Mouse (Mus musculus) embryonic facial prominence, embryonic 15.5 days (tissue): Measurements from ENCODE around the gene Lad1. TPM values are rescaled to one million over a fixed set of nuclear protein-coding genes. Genes with fewer than 3 reads are reported as not detected.

ENCODE experiments used
- ATAC-seq: fragments of 200-750 bp; cut with Nextera tagmentation; 2 replicates; pipeline ENCODE4 v1.8.0; 2017; ENCODE audit warnings: low read depth, moderate TSS enrichment; ENCODE audit not compliant: insufficient number of reproducible peaks, low FRiP score, low TSS enrichment
- H3K27ac ChIP-seq: fragments of 300-500 bp; sonication (generic); replicated peaks from 2 replicates; pipeline ENCODE4 v1.5.1; 2015; ENCODE audit warnings: mild to moderate bottlenecking, inconsistent platforms
- H3K27me3 ChIP-seq: fragments of 300-500 bp; sonication (generic); 2 replicates; pipeline ENCODE4 v1.6.1; 2015; ENCODE audit warnings: inconsistent platforms
- H3K36me3 ChIP-seq: fragments of 300-500 bp; sonication (generic); 2 replicates; pipeline ENCODE4 v1.6.1; 2015; ENCODE audit warnings: mild to moderate bottlenecking, inconsistent platforms
- H3K4me1 ChIP-seq: fragments of 300-500 bp; sonication (generic); 2 replicates; pipeline ENCODE4 v1.6.1; 2015; ENCODE audit warnings: inconsistent platforms
- H3K4me2 ChIP-seq: fragments of 300-500 bp; sonication (generic); replicated peaks from 2 replicates; pipeline ENCODE4 v1.6.1; 2015; ENCODE audit warnings: mild to moderate bottlenecking, inconsistent platforms
- H3K4me3 ChIP-seq: fragments of 300-500 bp; sonication (generic); replicated peaks from 2 replicates; pipeline ENCODE4 v1.5.1; 2015; ENCODE audit warnings: mild to moderate bottlenecking, inconsistent platforms
- H3K9ac ChIP-seq: fragments of 300-500 bp; sonication (generic); 2 replicates; pipeline ENCODE4 v1.6.1; 2015; ENCODE audit warnings: inconsistent platforms
- H3K9me3 ChIP-seq: fragments of 300-500 bp; sonication (generic); replicated peaks from 2 replicates; pipeline ENCODE4 v1.6.1; 2016; ENCODE audit warnings: inconsistent platforms
- WGBS: fragments of 180-500 bp; shearing (Covaris S2); methylation state at CpG from one replicate; pipeline ENCODE4 v1.1.7; 2015; 5-methylcytosine and 5-hydroxymethylcytosine counted together
- polyA plus RNA-seq: library from polyadenylated mRNA; unstranded; fragments of >200 nt; fragmentation: Nextera tagmentation; extraction: Ambion mirVana; gene quantifications from 2 replicates; pipeline ENCODE4 v1.2.1, GENCODE M21; 2015

The Lad1 gene
- polyA plus RNA-seq, 1 experiment from 2014 or later, result 58.0 TPM

DNA sequence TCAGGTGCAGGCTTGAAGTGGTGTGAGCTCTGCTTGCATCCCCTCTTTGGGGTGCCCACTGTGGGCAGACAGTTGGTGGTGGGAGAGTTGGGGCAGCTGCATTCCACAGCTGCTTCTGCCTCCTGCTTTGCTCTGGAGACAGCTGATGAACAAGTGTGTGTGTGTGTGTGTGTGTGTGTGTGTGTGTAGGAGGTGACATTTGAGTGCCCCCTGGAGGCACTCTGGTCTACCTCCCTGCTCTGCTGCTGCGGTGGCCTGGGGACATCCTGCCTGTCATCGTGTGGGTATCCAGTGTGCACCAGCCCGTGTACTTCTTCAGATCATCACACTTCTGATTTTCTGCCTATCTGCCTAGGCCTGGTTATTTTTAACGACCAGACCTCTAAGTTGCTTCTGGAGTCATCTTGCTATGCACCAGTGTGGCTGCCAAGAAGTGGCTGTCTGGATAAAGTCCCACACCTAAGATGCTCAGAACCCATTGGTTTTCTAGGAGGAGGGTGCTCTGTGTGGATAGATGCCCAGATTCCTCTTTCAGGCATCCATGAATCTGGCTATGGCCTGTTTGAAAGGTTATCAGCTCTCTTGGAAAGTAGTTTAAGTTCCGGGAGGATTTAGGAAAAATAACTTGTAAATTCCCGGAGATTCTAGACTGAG lies 15.9 kb downstream of the Lad1 start:
- ATAC-seq, result no peak
- no peaks in the 10 kb centered on the region for H3K9me3 ChIP-seq
- H3K4me2 ChIP-seq, result no peak overlapping the region
- H3K27ac ChIP-seq, result no peak overlapping the region
- no peak overlapping the region for H3K9ac ChIP-seq
- H3K4me1 ChIP-seq, result 0 out of 2 replicates have a peak, but pooled peaks cover 4% of the 10 kb centered on the region
- no peaks in the 10 kb centered on the region; the same call in 1 of the 2 replicates for H3K36me3 ChIP-seq
- H3K4me3 ChIP-seq, result no peak overlapping the region
- no peaks in the 10 kb centered on the region for H3K27me3 ChIP-seq
- 52% methylated on average over 6 of the region's 6 CpGs for WGBS

- H3K27ac ChIP-seq, result no peak overlapping the region
- no peak for ATAC-seq
- 0 out of 2 replicates have a peak, but pooled peaks cover 4% of the 10 kb centered on the region for H3K4me1 ChIP-seq
These were observed 16.6 kb downstream of the Lad1 start for GRCm38 (mm10) chr1:135834983-135835382.

GRCm38 (mm10) chr1:135835716-135836483 lies 17.5 kb downstream of the Lad1 start, which contains the start of gene Tnnt2:
Tnnt2 (plus strand) TSS chr1:135836354.
- Histone ChIP-seq H3K27ac (peak within 1 kb of the TSS; percentile 17; the same call in 1 of the 2 replicates), H3K36me3 (no peaks in the 10 kb centered on the region), H3K4me1 (0 out of 2 replicates have a peak, but pooled peaks cover 4% of the 10 kb centered on the region), H3K4me2 (no peak within 1 kb of the TSS), H3K9me3 (no peaks in the 10 kb centered on the region), H3K4me3 (no peak within 1 kb of the TSS; the same call in 1 of the 2 replicates), H3K27me3 (no peaks in the 10 kb centered on the region), H3K9ac (no peak within 1 kb of the TSS)
- 35% methylated on average over 9 of the region's 9 CpGs for WGBS
- peak; percentile 16; the same call in 1 of the 2 replicates for ATAC-seq

More at GRCm38 (mm10) chr1:135834983-135835382, 16.6 kb downstream of the Lad1 start:
- no peak overlapping the region for H3K9ac ChIP-seq
- H3K4me3 ChIP-seq, result no peak overlapping the region
- no peaks in the 10 kb centered on the region for H3K9me3 ChIP-seq
- WGBS, result 57% methylated on average over 8 of the region's 8 CpGs
- no peak overlapping the region for H3K4me2 ChIP-seq
- H3K36me3 ChIP-seq, result no peaks in the 10 kb centered on the region
- H3K27me3 ChIP-seq, result no peaks in the 10 kb centered on the region

- H3K9ac ChIP-seq, result no peak overlapping the region
- H3K36me3 ChIP-seq, result no peaks in the 10 kb centered on the region
- H3K4me1 ChIP-seq, result 0 out of 2 replicates have a peak, but pooled peaks cover 4% of the 10 kb centered on the region
- no peak overlapping the region for H3K4me3 ChIP-seq
- H3K9me3 ChIP-seq, result no peaks in the 10 kb centered on the region
- H3K27ac ChIP-seq, result no peak overlapping the region
- H3K4me2 ChIP-seq, result no peak overlapping the region; the same call in 1 of the 2 replicates
- 49% methylated on average over 4 of the region's 4 CpGs for WGBS
- H3K27me3 ChIP-seq, result no peaks in the 10 kb centered on the region
- no peak for ATAC-seq
These were observed 20.2 kb downstream of the Lad1 start for GRCm38 (mm10) chr1:135838626-135839025.

DNA sequence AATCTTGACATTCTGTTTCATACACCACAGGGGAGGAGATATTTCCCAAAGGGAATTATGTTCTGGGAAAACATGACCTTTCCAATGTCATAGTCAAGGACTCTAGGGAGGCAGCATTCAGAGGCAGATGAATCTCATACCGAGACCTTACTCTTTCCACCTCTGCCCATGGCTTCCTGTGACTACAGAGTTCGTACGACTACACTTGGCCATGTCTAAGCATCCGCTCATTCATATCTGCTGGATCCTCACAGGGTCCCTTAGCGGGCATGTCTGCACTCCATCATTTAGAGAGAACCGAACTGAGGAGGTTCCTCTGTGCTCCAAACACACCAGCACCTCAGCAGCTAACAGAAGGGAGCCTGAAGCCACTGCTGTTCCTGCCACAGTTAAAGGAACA lies 20.7 kb downstream of the Lad1 start:
- WGBS, result 88% methylated on average over 6 of the region's 6 CpGs
- H3K27ac ChIP-seq, result no peak overlapping the region
- H3K9me3 ChIP-seq, result no peaks in the 10 kb centered on the region
- no peak for ATAC-seq
- no peaks in the 10 kb centered on the region for H3K36me3 ChIP-seq
- no peak overlapping the region for H3K9ac ChIP-seq
- H3K27me3 ChIP-seq, result no peaks in the 10 kb centered on the region
- H3K4me1 ChIP-seq, result 0 out of 2 replicates have a peak, but pooled peaks cover 2% of the 10 kb centered on the region
- no peak overlapping the region for H3K4me2 ChIP-seq
- no peak overlapping the region for H3K4me3 ChIP-seq

GRCm38 (mm10) chr1:135840675-135841395 lies 22.4 kb downstream of the Lad1 start:
- Histone ChIP-seq H3K4me1 (0 out of 2 replicates have a peak, but pooled peaks cover 4% of the 10 kb centered on the region), H3K4me3 (no peak overlapping the region), H3K9me3 (no peaks in the 10 kb centered on the region), H3K27me3 (no peaks in the 10 kb centered on the region), H3K9ac (no peak overlapping the region), H3K27ac (no peak overlapping the region), H3K36me3 (no peaks in the 10 kb centered on the region), H3K4me2 (no peak overlapping the region)
- no peak for ATAC-seq
- WGBS, result 53% methylated on average over 15 of the region's 15 CpGs

- H3K36me3 ChIP-seq, result no peaks in the 10 kb centered on the region
- no peaks in the 10 kb centered on the region for H3K9me3 ChIP-seq
- no peak for ATAC-seq
- no peak overlapping the region for H3K9ac ChIP-seq
- 83% methylated on average over 10 of the region's 10 CpGs for WGBS
- no peak overlapping the region for H3K4me2 ChIP-seq
- H3K27me3 ChIP-seq, result no peaks in the 10 kb centered on the region
- H3K27ac ChIP-seq, result no peak overlapping the region
- no peak overlapping the region for H3K4me3 ChIP-seq
- 0 out of 2 replicates have a peak, but pooled peaks cover 4% of the 10 kb centered on the region for H3K4me1 ChIP-seq
These were observed 25.3 kb downstream of the Lad1 start for GRCm38 (mm10) chr1:135843519-135844262.

- no peak for ATAC-seq
- Histone ChIP-seq H3K4me1 (0 out of 2 replicates have a peak, but pooled peaks cover 4% of the 10 kb centered on the region), H3K9ac (no peak overlapping the region), H3K27me3 (no peaks in the 10 kb centered on the region), H3K27ac (no peak overlapping the region), H3K9me3 (no peaks in the 10 kb centered on the region), H3K36me3 (no peaks in the 10 kb centered on the region), H3K4me2 (no peak overlapping the region), H3K4me3 (no peak overlapping the region)
- WGBS, result 60% methylated on average over 6 of the region's 6 CpGs
These were observed 26.1 kb downstream of the Lad1 start for GRCm38 (mm10) chr1:135844481-135844880.

DNA sequence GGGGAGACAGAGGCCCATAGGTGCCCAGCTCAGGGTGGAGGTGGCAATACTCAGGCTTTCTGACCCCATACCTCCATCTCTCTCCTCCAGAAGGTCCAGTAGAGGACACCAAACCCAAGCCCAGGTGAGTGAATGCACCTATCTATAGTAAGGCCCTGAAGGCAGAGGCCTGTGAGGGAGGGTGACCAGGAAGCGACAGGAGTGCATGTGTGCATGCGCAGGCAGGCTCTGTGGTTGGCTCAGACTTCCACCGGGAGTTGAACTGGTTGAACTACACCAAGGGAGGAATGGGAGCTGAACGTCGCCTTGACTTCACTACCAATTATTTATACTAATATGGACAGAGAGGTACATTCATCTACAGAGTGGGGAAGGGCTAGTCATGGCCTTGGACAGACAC lies 28.2 kb downstream of the Lad1 start:
- no peak overlapping the region for H3K27ac ChIP-seq
- no peaks in the 10 kb centered on the region for H3K27me3 ChIP-seq
- no peak overlapping the region for H3K9ac ChIP-seq
- no peak for ATAC-seq
- 69% methylated on average over 5 of the region's 5 CpGs for WGBS
- no peak overlapping the region for H3K4me3 ChIP-seq
- H3K36me3 ChIP-seq, result no peaks in the 10 kb centered on the region
- H3K9me3 ChIP-seq, result no peaks in the 10 kb centered on the region
- H3K4me2 ChIP-seq, result no peak overlapping the region
- H3K4me1 ChIP-seq, result 0 out of 2 replicates have a peak, but pooled peaks cover 4% of the 10 kb centered on the region

DNA sequence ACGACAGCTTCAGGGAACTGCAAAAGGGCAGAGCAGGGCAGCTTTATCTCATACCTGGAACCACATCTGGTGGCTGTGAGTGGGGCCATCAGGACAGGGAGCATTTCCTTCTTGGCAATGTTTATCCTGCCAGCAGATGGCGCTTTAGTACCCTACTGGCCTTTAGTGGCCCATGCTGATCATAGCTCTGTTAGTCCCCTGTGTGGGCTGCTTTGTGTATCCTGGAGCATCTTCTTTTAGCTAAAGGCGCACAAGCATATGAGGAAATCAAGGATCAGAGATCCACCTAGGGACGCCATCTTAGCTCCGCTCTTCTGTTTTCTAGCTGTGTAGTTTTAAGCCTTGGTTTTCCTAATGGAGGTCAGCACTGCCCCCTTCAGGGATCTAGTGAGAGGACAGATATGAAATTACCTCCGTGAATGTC lies 28.8 kb downstream of the Lad1 start:
- ATAC-seq, result no peak
- 29% methylated on average over 6 of the region's 6 CpGs for WGBS
- H3K4me2 ChIP-seq, result no peak overlapping the region

More for the DNA sequence above, 28.8 kb downstream of the Lad1 start:
- no peak overlapping the region for H3K4me3 ChIP-seq
- H3K9me3 ChIP-seq, result no peaks in the 10 kb centered on the region
- 0 out of 2 replicates have a peak, but pooled peaks cover 4% of the 10 kb centered on the region for H3K4me1 ChIP-seq
- H3K27me3 ChIP-seq, result no peaks in the 10 kb centered on the region
- H3K27ac ChIP-seq, result no peak overlapping the region
- H3K36me3 ChIP-seq, result no peaks in the 10 kb centered on the region
- H3K9ac ChIP-seq, result no peak overlapping the region
